Mouse (Mus musculus) kidney, adult 8-10 months (tissue): ENCODE measurements at regions not wholly inside any gene's neighbourhood (a gene's known extent, or its start where the extent isn't known, plus 50 kb on each side); places are given as distances from the start of the nearest gene placed in this dataset.

Experiments
- DNase-seq, 2 experiments: peaks; one replicate each; pipeline ENCODE4 v3.0.0; 2022

- no peak for DNase-seq
These were observed 404.3 kb downstream of the Cetn3 start for GRCm38 (mm10) chr13:82187196-82187595.

GRCm38 (mm10) chr13:82200739-82201138, 417.9 kb downstream of the Cetn3 start:
- no peak for DNase-seq

- DNase-seq = no peak
These were observed 442.6 kb downstream of the Cetn3 start for GRCm38 (mm10) chr13:82225430-82225829.

- no peak for DNase-seq
These were observed 451.0 kb downstream of the Cetn3 start for GRCm38 (mm10) chr13:82233901-82234300.

- DNase-seq = no peak
These were observed 463.4 kb downstream of the Cetn3 start for GRCm38 (mm10) chr13:82246231-82246630.

GRCm38 (mm10) chr13:82250361-82250760, 467.5 kb downstream of the Cetn3 start:
- DNase-seq = no peak

- DNase-seq = peak; percentile 12 to 45
These were observed 475.6 kb downstream of the Cetn3 start for GRCm38 (mm10) chr13:82258491-82258935.

- no peak for DNase-seq
These were observed 481.4 kb downstream of the Cetn3 start for GRCm38 (mm10) chr13:82264236-82264635.

- no peak for DNase-seq
These were observed 482.3 kb downstream of the Cetn3 start for GRCm38 (mm10) chr13:82265170-82265569.

- DNase-seq = peak in 1 of 2 experiments; percentile 6
These were observed 482.9 kb downstream of the Cetn3 start for GRCm38 (mm10) chr13:82265736-82266135.

- DNase-seq = no peak
These were observed 491.9 kb downstream of the Cetn3 start for GRCm38 (mm10) chr13:82274733-82275132.

- DNase-seq = no peak
These were observed 493.1 kb downstream of the Cetn3 start for GRCm38 (mm10) chr13:82276001-82276400.

GRCm38 (mm10) chr13:82280744-82281143, 497.9 kb downstream of the Cetn3 start:
- DNase-seq = no peak

- no peak for DNase-seq
These were observed 513.0 kb downstream of the Cetn3 start for GRCm38 (mm10) chr13:82295834-82296233.

- DNase-seq = no peak
These were observed 521.4 kb downstream of the Cetn3 start for GRCm38 (mm10) chr13:82304227-82304626.

- DNase-seq = no peak
These were observed 522.2 kb downstream of the Cetn3 start for GRCm38 (mm10) chr13:82305076-82305475.

- no peak for DNase-seq
These were observed 525.5 kb downstream of the Cetn3 start for GRCm38 (mm10) chr13:82308336-82308735.

- DNase-seq = no peak
These were observed 533.8 kb downstream of the Cetn3 start for GRCm38 (mm10) chr13:82316573-82317202.

GRCm38 (mm10) chr13:82317203-82317580, 534.3 kb downstream of the Cetn3 start:
- no peak for DNase-seq

GRCm38 (mm10) chr13:82318395-82318794, 535.5 kb downstream of the Cetn3 start:
- DNase-seq = no peak

GRCm38 (mm10) chr13:82354355-82354754, 571.5 kb downstream of the Cetn3 start:
- no peak for DNase-seq

GRCm38 (mm10) chr13:82355296-82355695, 572.4 kb downstream of the Cetn3 start:
- no peak for DNase-seq

GRCm38 (mm10) chr13:82359442-82359841, 576.6 kb downstream of the Cetn3 start:
- peak in 1 of 2 experiments; percentile 14 for DNase-seq

- DNase-seq = no peak
These were observed 577.8 kb downstream of the Cetn3 start for GRCm38 (mm10) chr13:82360711-82361110.

- DNase-seq = no peak
These were observed 578.5 kb downstream of the Cetn3 start for GRCm38 (mm10) chr13:82361379-82361778.
